Mouse (Mus musculus) CH12.LX (cell line): Measurements from ENCODE around the gene Zfp184. TPM values are rescaled to one million over a fixed set of nuclear protein-coding genes. Genes with fewer than 3 reads are reported as not detected.

Experiments
- DNase-seq: peaks from one replicate; pipeline ENCODE4 v3.0.0-alpha.2; 2013; ENCODE audit errors: extremely low read depth
- H3K27ac ChIP-seq: 2 replicates; pipeline ENCODE4 v1.5.1; 2012; ENCODE audit warnings: low read depth, mild to moderate bottlenecking, control low read depth, moderate library complexity; ENCODE audit not compliant: insufficient read depth
- H3K27me3 ChIP-seq: replicated peaks from 2 replicates; pipeline ENCODE3; 2012; ENCODE audit warnings: inconsistent platforms
- H3K36me3 ChIP-seq, 2 experiments: replicated peaks in 1 of 2; 2 replicates each; pipeline versions ENCODE3 to v1.6.1; 2012; ENCODE audit warnings: inconsistent platforms in 1 of 2, low read length in 1 of 2, mild to moderate bottlenecking in 1 of 2, mixed read lengths in 1 of 2, moderate library complexity in 1 of 2; ENCODE audit not compliant: control insufficient read depth in 1 of 2, insufficient read depth in 1 of 2
- H3K4me1 ChIP-seq, 2 experiments: 2 replicates each; pipeline ENCODE4 v1.6.1; 2012; ENCODE audit warnings: inconsistent platforms in 1 of 2, moderate library complexity in 1 of 2; ENCODE audit not compliant: insufficient read depth in 2 of 2, control insufficient read depth in 1 of 2
- H3K4me2 ChIP-seq: 2 replicates; pipeline ENCODE4 v1.6.1; 2012; ENCODE audit warnings: low read depth, mild to moderate bottlenecking, control low read depth; ENCODE audit not compliant: poor library complexity, insufficient read depth, severe bottlenecking
- H3K4me3 ChIP-seq, 3 experiments: fragments of 150-350 bp in 1 of 3; sonication (generic) in 1 of 3; replicated peaks in 1 of 3; 2 replicates each; pipeline versions ENCODE3 to v1.5.1; 2011 to 2012; ENCODE audit warnings: low read depth in 2 of 3, low read length in 2 of 3, mild to moderate bottlenecking in 2 of 3, moderate library complexity in 2 of 3, control low read depth in 1 of 3, improper control_type of control experiment in 1 of 3, inconsistent platforms in 1 of 3, mixed read lengths in 1 of 3; ENCODE audit not compliant: poor library complexity in 1 of 3
- H3K79me2 ChIP-seq: replicated peaks from 2 replicates; pipeline ENCODE4 v1.6.1; 2012; ENCODE audit warnings: mild to moderate bottlenecking, moderate library complexity; ENCODE audit not compliant: control insufficient read depth, poor library complexity, insufficient read depth, severe bottlenecking; ENCODE audit errors: extremely low read depth
- H3K9ac ChIP-seq: 2 replicates; pipeline ENCODE4 v1.6.1; 2012; ENCODE audit warnings: low read depth, mild to moderate bottlenecking, control low read depth, moderate library complexity; ENCODE audit not compliant: insufficient read depth
- H3K9me3 ChIP-seq: replicated peaks from 2 replicates; pipeline ENCODE3; 2012; ENCODE audit warnings: low read length, inconsistent platforms, mixed read lengths
- BHLHE40 ChIP-seq: IDR thresholded peaks from 2 replicates; pipeline ENCODE4 v1.6.1; 2011; ENCODE audit warnings: mild to moderate bottlenecking, low read depth, low read length, improper control_type of control experiment
- CHD1 ChIP-seq: IDR thresholded peaks from 2 replicates; pipeline ENCODE4 v1.6.1; 2012; ENCODE audit warnings: low read depth, low read length, improper control_type of control experiment, inconsistent platforms
- CHD2 ChIP-seq: IDR thresholded peaks from 2 replicates; pipeline ENCODE4 v1.6.1; 2011; ENCODE audit warnings: low read length, improper control_type of control experiment
- CTCF ChIP-seq, 2 experiments: IDR thresholded peaks in 1 of 2; conservative IDR thresholded peaks in 1 of 2; 2 replicates each; pipeline ENCODE4 v1.5.1; 2011 to 2012; ENCODE audit warnings: low read depth in 2 of 2, low read length in 2 of 2, improper control_type of control experiment in 1 of 2, inconsistent platforms in 1 of 2, mild to moderate bottlenecking in 1 of 2, moderate library complexity in 1 of 2
- GABPA ChIP-seq: IDR thresholded peaks from 2 replicates; pipeline ENCODE4 v1.6.1; 2012; ENCODE audit warnings: low read depth, low read length, improper control_type of control experiment, inconsistent platforms; ENCODE audit not compliant: insufficient replicate concordance
- HCFC1 ChIP-seq: IDR thresholded peaks from 2 replicates; pipeline ENCODE4 v1.6.1; 2012; ENCODE audit warnings: low read depth, mild to moderate bottlenecking, inconsistent platforms, low read length, improper control_type of control experiment
- JUN ChIP-seq: IDR thresholded peaks from 2 replicates; pipeline ENCODE4 v1.6.1; 2011; ENCODE audit warnings: low read depth, mild to moderate bottlenecking, low read length, improper control_type of control experiment, moderate library complexity; ENCODE audit not compliant: insufficient read depth
- MAFK ChIP-seq: IDR thresholded peaks from 2 replicates; pipeline ENCODE4 v1.6.1; 2011; ENCODE audit warnings: low read length, improper control_type of control experiment; ENCODE audit not compliant: insufficient replicate concordance
- MAX ChIP-seq: IDR thresholded peaks from 2 replicates; pipeline ENCODE4 v1.6.1; 2011; ENCODE audit warnings: low read length, improper control_type of control experiment
- MEF2A ChIP-seq: IDR thresholded peaks from 2 replicates; pipeline ENCODE4 v1.6.1; 2014; ENCODE audit warnings: low read depth, mild to moderate bottlenecking, inconsistent platforms, low read length, improper control_type of control experiment, borderline replicate concordance
- MXI1 ChIP-seq: IDR thresholded peaks from 2 replicates; pipeline ENCODE4 v1.6.1; 2011; ENCODE audit warnings: mild to moderate bottlenecking, low read depth, low read length, improper control_type of control experiment
- MYC ChIP-seq: IDR thresholded peaks from 2 replicates; pipeline ENCODE4 v1.6.1; 2011; ENCODE audit warnings: low read depth, mild to moderate bottlenecking, improper control_type of control experiment, low read length
- NELFE ChIP-seq: IDR thresholded peaks from 2 replicates; pipeline ENCODE4 v1.6.1; 2011; ENCODE audit warnings: low read depth, low read length, improper control_type of control experiment
- NRF1 ChIP-seq: IDR thresholded peaks from 2 replicates; pipeline ENCODE4 v1.6.1; 2014; ENCODE audit warnings: low read depth, mild to moderate bottlenecking, inconsistent platforms, low read length, improper control_type of control experiment, moderate library complexity
- POLR2A ChIP-seq: IDR thresholded peaks from 2 replicates; pipeline ENCODE4 v1.6.1; 2011; ENCODE audit warnings: low read depth, mild to moderate bottlenecking, improper control_type of control experiment, low read length
- POLR2AphosphoS2 ChIP-seq: IDR thresholded peaks from 2 replicates; pipeline ENCODE4 v1.6.1; 2011; ENCODE audit warnings: low read depth, low read length, improper control_type of control experiment
- RAD21 ChIP-seq: IDR thresholded peaks from 2 replicates; pipeline ENCODE4 v1.6.1; 2011; ENCODE audit warnings: low read depth, mild to moderate bottlenecking, low read length, improper control_type of control experiment, moderate library complexity
- RCOR1 ChIP-seq: conservative IDR thresholded peaks from 2 replicates; pipeline ENCODE4 v1.6.1; 2012; ENCODE audit warnings: low read depth, mild to moderate bottlenecking, inconsistent platforms, low read length, improper control_type of control experiment
- SMC3 ChIP-seq: IDR thresholded peaks from 2 replicates; pipeline ENCODE4 v1.6.1; 2011; ENCODE audit warnings: low read depth, low read length, improper control_type of control experiment
- TBP ChIP-seq: conservative IDR thresholded peaks from 2 replicates; pipeline ENCODE4 v1.6.1; 2011; ENCODE audit warnings: low read depth, low read length, improper control_type of control experiment
- TCF12 ChIP-seq: IDR thresholded peaks from 2 replicates; pipeline ENCODE4 v1.6.1; 2014; ENCODE audit warnings: low read depth, mild to moderate bottlenecking, inconsistent platforms, low read length, improper control_type of control experiment
- USF2 ChIP-seq: conservative IDR thresholded peaks from 2 replicates; pipeline ENCODE4 v1.6.1; 2011; ENCODE audit warnings: low read depth, low read length, improper control_type of control experiment
- dilution Hi-C: fragments of 300-500 bp; cut with MboI; formaldehyde crosslinking; loops from 2 replicates; pipeline ENCODE4 v1.14.3; 2020; ENCODE audit warnings: low sequenced_read_pairs; ENCODE audit not compliant: extremely low pct_unique_long_range_greater_than_20kb, extremely low pct_ligation_motif_present
- in situ Hi-C: fragments of 300-500 bp; cut with MboI; formaldehyde crosslinking; loops from 3 replicates; pipeline ENCODE4 v1.14.3; 2019; ENCODE audit warnings: low sequenced_read_pairs, low pct_ligation_motif_present, low pct_unique_long_range_greater_than_20kb, mixed read lengths
- polyA plus RNA-seq: library from polyadenylated mRNA; unstranded; fragments of >175 nt; gene quantifications from 2 replicates; pipeline ENCODE4 v1.2.1, GENCODE M21; 2012; ENCODE audit warnings: low read depth; ENCODE audit not compliant: insufficient read length
- total RNA-seq, 2 experiments: library from RNA; depleted of rRNA; stranded (reverse); fragments of 300-350 nt in 1 of 2; fragments of >200 nt in 1 of 2; gene quantifications; 2 replicates each; pipeline ENCODE4 v1.2.3; 2012 to 2014

Gene Zfp184
- total and polyA plus RNA-seq, 3 experiments = 0.79 to 3.1 (median 2.0) TPM

DNA sequence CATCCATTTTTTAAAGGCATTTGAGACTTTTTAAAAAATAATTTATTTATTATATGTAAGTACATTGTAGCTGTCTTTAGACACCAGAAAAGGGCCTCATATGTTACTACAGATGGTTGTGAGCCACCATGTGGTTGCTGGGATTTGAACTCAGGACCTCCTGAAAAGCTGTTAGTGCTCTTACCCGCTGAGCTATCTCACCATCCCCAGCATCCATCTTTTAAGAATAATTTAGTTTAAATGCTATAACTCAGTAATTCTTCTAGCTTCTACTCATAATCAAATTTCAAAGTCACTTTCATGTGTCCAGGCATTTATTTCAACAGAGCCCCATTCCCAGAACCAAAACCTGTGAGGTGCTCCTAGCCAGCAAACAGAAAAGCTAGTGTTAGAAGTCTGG lies 1.2 kb upstream of the Zfp184 start:
- no peak overlapping the region for H3K9ac ChIP-seq
- DNase-seq = no peak
- in situ Hi-C loops = loop anchor here (25.0 kb wide), 3 partner anchors 231 to 1569 kb away; partner anchors contain the start of genes Hist1h2ai, Hist1h2bl, Hist1h2bm and Hist1h3h

DNA sequence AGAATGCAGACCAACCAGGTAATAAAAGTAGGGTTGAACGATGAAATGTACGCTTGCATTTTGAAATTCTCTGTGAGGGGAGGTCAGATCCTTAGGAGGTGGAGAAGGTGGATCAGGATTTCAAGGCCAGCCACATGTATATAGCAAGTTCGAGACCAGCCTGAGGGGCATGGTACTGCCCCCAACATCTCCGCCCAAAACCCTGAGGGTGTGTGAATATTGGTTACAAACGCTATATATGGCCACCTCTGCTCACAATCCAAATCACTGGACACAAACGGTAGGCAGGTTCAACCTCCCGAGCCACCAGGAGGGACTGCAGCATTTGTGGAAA lies 335 bp upstream of the Zfp184 start:
- H3K9ac ChIP-seq = peak overlapping the region; percentile 38; the same call in 1 of the 2 replicates
- dilution Hi-C loops = no loop called here

More for the DNA sequence above, 1.2 kb upstream of the Zfp184 start:
- dilution Hi-C loops = no loop called here
- peaks cover 5% of the 10 kb centered on the region for H3K9me3 ChIP-seq
- H3K4me1 ChIP-seq = peaks cover 5 to 13% of the 10 kb centered on the region in 2 experiments; a peak in 2 of 4 replicates
- H3K36me3 ChIP-seq = peaks cover 0 to 5% of the 10 kb centered on the region in 2 experiments
- H3K4me3 ChIP-seq = no peak overlapping the region
- no peak for TF ChIP-seq NRF1
- no peak for TF ChIP-seq POLR2AphosphoS2
- no peak for TF ChIP-seq CTCF (conservative IDR thresholded peaks at IDR 0.05 in 1 of 2, IDR thresholded peaks at IDR 0.05 in 1 of 2; ENCODE audit: low read depth in 2 of 2, low read length in 2 of 2)
- no peak for TF ChIP-seq MAFK
- TF ChIP-seq BHLHE40 = no peak
- peak; percentile 94 for TF ChIP-seq TBP
- H3K27ac ChIP-seq = no peak overlapping the region
- H3K4me2 ChIP-seq = no peak overlapping the region
- peaks cover 4% of the 10 kb centered on the region for H3K27me3 ChIP-seq
- H3K79me2 ChIP-seq = no peaks in the 10 kb centered on the region

More for the DNA sequence above, 335 bp upstream of the Zfp184 start:
- H3K9me3 ChIP-seq = peaks cover 5% of the 10 kb centered on the region
- no peak overlapping the region for H3K27ac ChIP-seq
- DNase-seq = no peak
- no peaks in the 10 kb centered on the region for H3K27me3 ChIP-seq
- no peaks in the 10 kb centered on the region for H3K79me2 ChIP-seq
- H3K36me3 ChIP-seq = peaks cover under 1 to 5% of the 10 kb centered on the region in 2 experiments
- TF ChIP-seq NELFE (no peak; the same call in 1 of the 2 replicates), NRF1 (no peak), CHD1 (0 out of 2 replicates have a peak, but pooled peaks have one; percentile 43), USF2 (no peak), MYC (peak; percentile 75; the same call in 1 of the 2 replicates), CHD2 (peak; percentile 47; the same call in 1 of the 2 replicates), MAX (peak; percentile 63; the same call in 1 of the 2 replicates), MXI1 (no peak), RAD21 (no peak), BHLHE40 (0 out of 2 replicates have a peak, but pooled peaks have one; percentile 2), TBP (peak; percentile 64; the same call in 1 of the 2 replicates), RCOR1 (0 out of 2 replicates have a peak, but pooled peaks have one; percentile 63), JUN (no peak), MEF2A (no peak), MAFK (no peak), HCFC1 (no peak), TCF12 (peak; percentile 40; the same call in 1 of the 2 replicates), POLR2A (no peak), SMC3 (no peak), GABPA (no peak), CTCF (conservative IDR thresholded peaks at IDR 0.05 in 1 of 2, IDR thresholded peaks at IDR 0.05 in 1 of 2; ENCODE audit: low read depth in 2 of 2, low read length in 2 of 2) (no peak)
- H3K4me3 ChIP-seq = peak overlapping the region; percentile 72 to 85 (median 76)
- H3K4me1 ChIP-seq = peaks cover 5 to 13% of the 10 kb centered on the region in 2 experiments; a peak in 2 of 4 replicates
- in situ Hi-C loops = loop anchor here (25.0 kb wide), 3 partner anchors 232 to 1568 kb away; partner anchors contain the start of genes Hist1h2ai, Hist1h2bl, Hist1h2bm and Hist1h3h
- H3K4me2 ChIP-seq = no peak overlapping the region
